In genomic region chr6:124779222-124779983, GRCm38 (mm10) we compare ENCODE assay signal across 8 mouse cellular contexts. TPM values are rescaled to one million over a fixed set of nuclear protein-coding genes. Genes with fewer than 3 reads are reported as not detected.
A peak's percentile ranks its signal among the peaks of the same experiment; 100 is the strongest.
DNase-seq lines count a peak whose midpoint lies in the region; ATAC-seq and TF ChIP-seq lines count a peak whose summit lies in the region.

Gene Lrrc23 (minus strand): TSS chr6:124779727.

- H3K27ac ChIP-seq in layer of hippocampus, adult 2 months: peak within 1 kb of the TSS; percentile 46; the same call in 1 of the 2 replicates
- H3K27ac ChIP-seq in heart, embryonic 13.5 days (replicated peaks): no peak within 1 kb of the TSS
- no peak within 1 kb of the TSS for H3K27ac ChIP-seq in kidney, postnatal 0 days
- no peak within 1 kb of the TSS for H3K27ac ChIP-seq in macrophage
- H3K27ac ChIP-seq in stomach, embryonic 14.5 days (ENCODE audit: low read length): no peak within 1 kb of the TSS

- peaks cover 44% of the 10 kb centered on the region for H3K27me3 ChIP-seq in heart, embryonic 13.5 days (replicated peaks)
- H3K27me3 ChIP-seq in kidney, postnatal 0 days (ENCODE audit: insufficient read depth, low read length): no peaks in the 10 kb centered on the region
- H3K27me3 ChIP-seq in stomach, embryonic 14.5 days (ENCODE audit: control insufficient read depth, insufficient read depth, low read length): no peaks in the 10 kb centered on the region

- peaks cover 9% of the 10 kb centered on the region for H3K4me1 ChIP-seq in heart, embryonic 13.5 days
- H3K4me1 ChIP-seq in kidney, postnatal 0 days (replicated peaks; ENCODE audit: insufficient read depth, low read length): no peaks in the 10 kb centered on the region
- H3K4me1 ChIP-seq in stomach, embryonic 14.5 days (ENCODE audit: control insufficient read depth, insufficient read depth, low read length): 0 out of 2 replicates have a peak, but pooled peaks cover 3% of the 10 kb centered on the region

- 1% methylated on average over 23 of the region's 23 CpGs for WGBS in heart, embryonic 13.5 days
- 2% methylated on average over 23 of the region's 23 CpGs for WGBS in kidney, postnatal 0 days
- 4% methylated on average over 21 of the region's 23 CpGs for WGBS in macrophage (ENCODE audit: missing documents)
- 3% methylated on average over 23 of the region's 23 CpGs for WGBS in stomach, embryonic 14.5 days

- no peaks in the 10 kb centered on the region for H3K9me3 ChIP-seq in heart, embryonic 13.5 days
- no peaks in the 10 kb centered on the region for H3K9me3 ChIP-seq in kidney, postnatal 0 days (replicated peaks; ENCODE audit: low read length)
- no peaks in the 10 kb centered on the region for H3K9me3 ChIP-seq in stomach, embryonic 14.5 days (ENCODE audit: control insufficient read depth, low read depth, low read length)

- no peak for TF ChIP-seq CTCF in layer of hippocampus, adult 2 months (conservative IDR thresholded peaks at IDR 0.05)
- TF ChIP-seq CTCF in kidney, postnatal 0 days (IDR thresholded peaks at IDR 0.05; ENCODE audit: low read depth): no peak

- no peak for DNase-seq in layer of hippocampus, adult 2 months (ENCODE audit: low spot score in 2 of 2)
- no peak for DNase-seq in layer of hippocampus, adult 8-10 months (ENCODE audit: low spot score in 2 of 2)
- DNase-seq in cerebellum, postnatal 25 days: peak; percentile 52 to 61
- DNase-seq in kidney, postnatal 0 days (ENCODE audit: low spot score): peak; percentile 84
- no peak for DNase-seq in yolk sac, embryonic 10.5 days (ENCODE audit: low spot score)

- peak; percentile 54; the same call in 1 of the 2 replicates for ATAC-seq in heart, embryonic 13.5 days (ENCODE audit: extremely low read depth, insufficient number of reproducible peaks, low FRiP score, low TSS enrichment)
- ATAC-seq in kidney, postnatal 0 days (replicated peaks; ENCODE audit: low FRiP score, low read depth): peak; percentile 25
- no peak; the same call in 1 of the 2 replicates for ATAC-seq in stomach, embryonic 14.5 days (ENCODE audit: insufficient number of reproducible peaks, insufficient read depth, low FRiP score, low read depth)

- H3K4me3 ChIP-seq in layer of hippocampus, adult 2 months: peak within 1 kb of the TSS; percentile 38
- peak within 1 kb of the TSS; percentile 47 for H3K4me3 ChIP-seq in heart, embryonic 13.5 days
- peak within 1 kb of the TSS; percentile 26 for H3K4me3 ChIP-seq in kidney, postnatal 0 days (replicated peaks; ENCODE audit: low read depth, low read length)
- peak within 1 kb of the TSS; percentile 4; the same call in 1 of the 2 replicates for H3K4me3 ChIP-seq in macrophage (ENCODE audit: inconsistent target)
- peak within 1 kb of the TSS; percentile 21 for H3K4me3 ChIP-seq in stomach, embryonic 14.5 days (ENCODE audit: low read depth, low read length)

- H3K36me3 ChIP-seq in heart, embryonic 13.5 days: no peaks in the 10 kb centered on the region
- no peaks in the 10 kb centered on the region for H3K36me3 ChIP-seq in kidney, postnatal 0 days (ENCODE audit: insufficient read depth, low read length)
- H3K36me3 ChIP-seq in macrophage (ENCODE audit: inconsistent target): no peaks in the 10 kb centered on the region
- H3K36me3 ChIP-seq in stomach, embryonic 14.5 days (ENCODE audit: control insufficient read depth, insufficient read depth, low read length): no peaks in the 10 kb centered on the region

- H3K79me2 ChIP-seq in macrophage (ENCODE audit: inconsistent target): no peaks in the 10 kb centered on the region

- peak within 1 kb of the TSS; percentile 65 for H3K9ac ChIP-seq in heart, embryonic 13.5 days
- H3K9ac ChIP-seq in kidney, postnatal 0 days (ENCODE audit: low read depth, low read length): no peak within 1 kb of the TSS
- H3K9ac ChIP-seq in stomach, embryonic 14.5 days (replicated peaks; ENCODE audit: low read depth, low read length): no peak within 1 kb of the TSS

- peak within 1 kb of the TSS; percentile 70 for H3K4me2 ChIP-seq in heart, embryonic 13.5 days
- H3K4me2 ChIP-seq in kidney, postnatal 0 days (ENCODE audit: low read length): peak within 1 kb of the TSS; percentile 60
- peak within 1 kb of the TSS; percentile 50 for H3K4me2 ChIP-seq in stomach, embryonic 14.5 days (replicated peaks; ENCODE audit: low read depth, low read length)

RNA-seq across cellular contexts. Expression of gene Lrrc23, which starts in this region (rescaled TPM):
- total RNA-seq in layer of hippocampus, adult 2 months (2021): 1 to 10 TPM; 1.4 to 1.6 TPM
- 1 to 10 TPM; 2.3 to 5.1 (median 3.3) TPM for total RNA-seq in layer of hippocampus, adult 8-10 months (2022)
- polyA plus RNA-seq in heart, embryonic 13.5 days (2015; fragmentation: Nextera tagmentation; extraction: Ambion mirVana): 0.09 TPM in 1 of 2 replicates, not detected in the other
- 0.43 and 0.59 TPM in 2 replicates for polyA plus RNA-seq in kidney, postnatal 0 days (2015; fragmentation: Nextera tagmentation; extraction: Ambion mirVana)
- total RNA-seq in macrophage (2018; cell fraction: chromatin; rRNA removed): not detected
- total RNA-seq in macrophage (2018; cell fraction: cytosol; rRNA removed): not detected
- under 1 TPM in 1 of 26 experiments, not detected in 25; 0.48 TPM for total RNA-seq in macrophage (2018; cell fraction: nucleus; rRNA removed)
- polyA plus RNA-seq in macrophage (2018): not detected in 3 replicates
- polyA plus RNA-seq in stomach, embryonic 14.5 days (2014; fragmentation: Nextera tagmentation; extraction: Ambion mirVana): 0.32 and 0.35 TPM in 2 replicates

Comparison
In these comparisons a context has a peak if more than half of its experiments do, and no peak if none do; other contexts are left out.
1. Peak in ATAC-seq, H3K4me3 ChIP-seq, H3K9ac ChIP-seq and H3K4me2 ChIP-seq in heart, embryonic 13.5 days; RNA of the gene not detected or under 1 TPM.
2. Peak in DNase-seq, ATAC-seq, H3K4me3 ChIP-seq and H3K4me2 ChIP-seq in kidney, postnatal 0 days; RNA of the gene not detected or under 1 TPM.
3. DNase-seq: peak in cerebellum, postnatal 25 days (2 of 2); none in layer of hippocampus, adult 2 months (0 of 2), layer of hippocampus, adult 8-10 months (0 of 2) and yolk sac, embryonic 10.5 days (single experiment).
4. Peak in every context shown above with its lines, with median percentiles within 50 percentile points of each other: H3K4me3 ChIP-seq and H3K4me2 ChIP-seq.